Mouse (Mus musculus): ENCODE data around the gene Accs.

DNA sequence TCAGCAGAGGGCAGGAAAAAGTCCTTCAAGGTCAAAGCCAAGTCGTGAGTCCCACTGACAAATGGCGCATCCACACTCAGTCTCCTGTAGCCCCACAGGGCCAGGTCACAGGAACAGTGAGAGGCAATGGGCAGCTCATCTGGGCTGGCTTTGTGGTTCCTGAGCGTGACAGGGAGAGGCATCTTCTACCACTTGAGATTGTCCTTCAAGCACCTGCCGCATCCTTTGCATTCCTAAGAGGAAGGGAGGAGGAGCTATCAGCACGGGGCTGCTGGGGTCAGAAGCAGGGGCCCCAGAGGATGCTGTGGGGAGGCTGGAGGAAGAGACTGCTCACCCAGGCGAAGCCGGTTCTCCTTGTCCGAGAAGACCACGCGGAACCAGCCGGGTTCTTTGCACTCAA is 14.1 kb downstream of the Accs start:
- TF ChIP-seq CTCF (IDR thresholded peaks at IDR 0.05; ENCODE audit: borderline replicate concordance, insufficient read depth, low read depth, low read length) (no peak), POLR2A (IDR thresholded peaks at IDR 0.05; ENCODE audit: borderline replicate concordance, insufficient read depth, low read length) (no peak)
